Mouse (Mus musculus) bone marrow macrophage, adult 2 months (primary cell): ENCODE measurements around the gene Omt2a.

Experiments
- CTCF ChIP-seq: IDR thresholded peaks from 2 replicates; pipeline ENCODE4 v1.5.1; 2012; ENCODE audit warnings: low read depth, mild to moderate bottlenecking, low read length, moderate library complexity
- POLR2A ChIP-seq: IDR thresholded peaks from 2 replicates; pipeline ENCODE4 v1.6.1; 2012; ENCODE audit warnings: mild to moderate bottlenecking, low read depth, low read length, borderline replicate concordance

DNA sequence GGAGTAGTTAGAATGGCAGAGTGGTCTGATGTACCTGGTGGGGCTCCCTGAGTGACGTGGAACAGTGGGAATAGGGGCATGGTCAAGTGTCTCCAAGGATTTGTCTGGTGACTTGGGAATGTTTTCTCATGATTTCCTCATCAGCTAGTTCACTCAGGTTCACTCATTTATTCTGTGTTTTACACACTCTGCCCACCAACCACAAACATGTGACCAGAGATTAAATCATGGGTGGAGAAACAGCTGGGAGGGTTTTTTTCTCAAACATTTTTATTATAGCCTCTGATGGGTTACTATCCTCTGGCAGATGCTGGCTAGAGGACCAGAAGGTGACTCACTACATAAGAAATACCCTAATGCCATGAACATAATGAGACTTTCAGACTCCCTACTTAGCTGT is 16.4 kb downstream of the Omt2a start:
- TF ChIP-seq CTCF (no peak), POLR2A (no peak)
